Mouse (Mus musculus) forebrain, postnatal 0 days (tissue): ENCODE data around the gene Ist1. TPM values are rescaled to one million over a fixed set of nuclear protein-coding genes. Genes with fewer than 3 reads are reported as not detected.

Experiments used
- ATAC-seq: fragments of 200-750 bp; cut with Nextera tagmentation; 2 replicates; pipeline ENCODE4 v1.8.0; 2017; ENCODE audit warnings: mild to moderate bottlenecking, moderate library complexity
- DNase-seq: peaks from one replicate; pipeline ENCODE4 v3.0.0-alpha.2; 2015
- H3K27ac ChIP-seq: fragments of 300-500 bp; sonication (generic); 2 replicates; pipeline ENCODE4 v1.5.1; 2014; ENCODE audit warnings: low read depth, mild to moderate bottlenecking, antibody characterized with exemption, low read length, moderate library complexity, mixed read lengths
- H3K27me3 ChIP-seq: fragments of 300-500 bp; sonication (generic); 2 replicates; pipeline ENCODE4 v1.6.1; 2014; ENCODE audit warnings: mild to moderate bottlenecking, low read length, mixed read lengths; ENCODE audit not compliant: insufficient read depth
- H3K36me3 ChIP-seq: fragments of 300-500 bp; sonication (generic); 2 replicates; pipeline ENCODE4 v1.6.1; 2014; ENCODE audit warnings: mild to moderate bottlenecking, moderate library complexity; ENCODE audit not compliant: insufficient read depth
- H3K4me1 ChIP-seq: fragments of 300-500 bp; sonication (generic); 2 replicates; pipeline ENCODE4 v1.6.1; 2014; ENCODE audit warnings: antibody characterized with exemption; ENCODE audit not compliant: insufficient read depth
- H3K4me2 ChIP-seq: fragments of 300-500 bp; sonication (generic); 2 replicates; pipeline ENCODE4 v1.6.1; 2014; ENCODE audit warnings: low read depth, mild to moderate bottlenecking, moderate library complexity
- H3K4me3 ChIP-seq: fragments of 300-500 bp; sonication (generic); 2 replicates; pipeline ENCODE4 v1.5.1; 2014; ENCODE audit warnings: low read depth, low read length, mixed read lengths
- H3K9ac ChIP-seq: fragments of 300-500 bp; sonication (generic); 2 replicates; pipeline ENCODE4 v1.6.1; 2014; ENCODE audit warnings: mild to moderate bottlenecking
- H3K9me3 ChIP-seq: fragments of 300-500 bp; sonication (generic); 2 replicates; pipeline ENCODE4 v1.6.1; 2016; ENCODE audit warnings: low read length
- CTCF ChIP-seq: sonication (generic); IDR thresholded peaks from 2 replicates; pipeline ENCODE4 v1.5.1; 2016; ENCODE audit warnings: antibody characterized with exemption, control low read depth, low read depth
- WGBS: fragments of 180-500 bp; shearing (Covaris S2); extraction: QIAGEN DNeasy Blood & Tissue Kit; methylation state at CpG from one replicate; pipeline ENCODE4 v1.1.7; 2014; 5-methylcytosine and 5-hydroxymethylcytosine counted together
- polyA plus RNA-seq: library from polyadenylated mRNA; unstranded; fragments of >200 nt; fragmentation: Nextera tagmentation; extraction: Ambion mirVana; gene quantifications from 2 replicates; pipeline ENCODE4 v1.2.1, GENCODE M21; 2015
- total RNA-seq: library from RNA; depleted of rRNA; stranded (reverse); fragments of >200 nt; gene quantifications from 2 replicates; pipeline ENCODE4 v1.2.3, GENCODE M21; 2014

Ist1 gene
- total and polyA plus RNA-seq, 2 experiments from 2014 or later = 110 to 139 TPM

DNA sequence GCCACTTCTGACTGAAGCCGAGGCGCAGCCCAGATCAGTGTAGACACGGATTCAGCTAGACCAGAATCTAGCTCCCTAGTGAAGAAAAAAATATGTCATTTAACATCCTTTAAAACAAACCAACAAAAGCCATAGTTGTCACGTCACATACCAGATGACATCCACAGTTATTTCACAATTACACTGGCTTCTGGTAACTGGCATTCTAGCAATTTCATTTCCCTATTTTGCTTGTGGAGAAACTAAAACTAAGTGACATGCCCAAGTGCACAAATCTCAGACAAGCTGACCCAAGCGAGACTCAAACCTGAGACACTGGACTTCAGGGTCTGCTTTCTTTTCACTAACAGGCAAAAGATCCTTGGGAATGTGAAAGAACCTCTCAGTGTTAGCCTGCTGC is 10.9 kb downstream of the Ist1 start:
- 93% methylated on average over 5 of the region's 5 CpGs for WGBS
- H3K9me3 ChIP-seq = no peaks in the 10 kb centered on the region
- H3K36me3 ChIP-seq = peaks cover 51% of the 10 kb centered on the region

DNA sequence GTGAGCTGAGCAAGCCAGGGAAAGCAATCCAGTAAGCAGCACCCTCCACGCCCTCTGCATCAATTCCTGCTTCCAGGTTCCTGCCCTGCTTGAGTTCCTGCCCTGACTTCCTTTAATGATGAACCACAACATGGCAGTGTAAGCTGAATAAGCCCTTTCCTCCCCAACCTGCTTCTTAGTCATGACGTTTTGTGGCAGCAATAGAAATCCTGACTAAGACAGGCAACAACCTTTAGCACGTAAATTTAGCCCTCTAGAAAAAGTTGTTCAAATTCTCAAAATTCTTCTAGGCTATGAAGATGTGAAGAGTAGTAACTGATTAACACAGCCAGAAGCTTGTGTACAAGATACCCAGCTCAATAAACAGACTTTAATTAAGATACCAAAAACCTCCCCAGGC is 11.5 kb downstream of the Ist1 start:
- ATAC-seq = no peak
- 89% methylated on average over 3 of the region's 3 CpGs for WGBS

More for the DNA sequence above, 10.9 kb downstream of the Ist1 start:
- ATAC-seq (no peak), DNase-seq (no peak)
- Histone ChIP-seq H3K27me3 (no peaks in the 10 kb centered on the region), H3K9ac (no peak overlapping the region), H3K4me2 (no peak overlapping the region), H3K4me3 (no peak overlapping the region), H3K27ac (no peak overlapping the region), H3K4me1 (no peaks in the 10 kb centered on the region)
- TF ChIP-seq CTCF = no peak

GRCm38 (mm10) chr8:109675896-109676643 is 17.0 kb downstream of the Ist1 start:
- Histone ChIP-seq H3K36me3 (peaks cover 88% of the 10 kb centered on the region), H3K9me3 (no peaks in the 10 kb centered on the region), H3K27me3 (no peaks in the 10 kb centered on the region), H3K4me1 (no peaks in the 10 kb centered on the region), H3K9ac (no peak overlapping the region), H3K4me3 (no peak overlapping the region), H3K27ac (no peak overlapping the region), H3K4me2 (no peak overlapping the region)
- no peak for DNase-seq
- 96% methylated on average over 9 of the region's 9 CpGs for WGBS
- no peak for ATAC-seq
- TF ChIP-seq CTCF = no peak

More for the DNA sequence above, 11.5 kb downstream of the Ist1 start:
- no peak overlapping the region for H3K9ac ChIP-seq
- H3K4me2 ChIP-seq = no peak overlapping the region
- no peak overlapping the region for H3K4me3 ChIP-seq
- TF ChIP-seq CTCF = no peak
- H3K27ac ChIP-seq = no peak overlapping the region
- no peak for DNase-seq
- H3K27me3 ChIP-seq = no peaks in the 10 kb centered on the region
- no peaks in the 10 kb centered on the region for H3K4me1 ChIP-seq
- no peaks in the 10 kb centered on the region for H3K9me3 ChIP-seq
- H3K36me3 ChIP-seq = peaks cover 56% of the 10 kb centered on the region

DNA sequence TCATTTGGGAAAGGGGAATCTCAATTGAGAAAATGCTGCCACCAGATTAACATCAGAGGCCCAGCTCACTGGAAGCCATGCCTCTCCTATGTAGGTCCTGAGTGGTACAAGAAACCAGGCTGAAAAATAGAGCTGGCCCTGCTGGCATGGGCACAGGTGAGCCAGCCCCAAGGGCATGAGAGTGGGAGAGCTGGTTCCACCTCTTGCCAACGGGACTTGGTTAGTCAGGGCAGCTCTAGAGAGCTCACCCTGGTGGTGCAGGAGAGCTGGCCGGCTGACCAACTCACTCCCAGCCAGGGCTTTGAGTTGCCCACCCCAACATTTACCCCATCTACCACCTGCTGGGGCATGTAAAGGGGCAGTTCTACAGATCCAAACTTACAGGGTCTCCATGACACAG is 19.5 kb downstream of the Ist1 start:
- no peak overlapping the region for H3K9ac ChIP-seq
- 85% methylated on average over 2 of the region's 2 CpGs for WGBS
- ATAC-seq (no peak), DNase-seq (no peak)
- no peak overlapping the region for H3K4me2 ChIP-seq
- H3K27me3 ChIP-seq = no peaks in the 10 kb centered on the region
- no peaks in the 10 kb centered on the region for H3K9me3 ChIP-seq
- H3K4me1 ChIP-seq = no peaks in the 10 kb centered on the region
- TF ChIP-seq CTCF = no peak
- H3K27ac ChIP-seq = no peak overlapping the region
- H3K4me3 ChIP-seq = no peak overlapping the region
- H3K36me3 ChIP-seq = peaks cover 85% of the 10 kb centered on the region

- no peak overlapping the region for H3K27ac ChIP-seq
- TF ChIP-seq CTCF = no peak
- H3K36me3 ChIP-seq = peaks cover 83% of the 10 kb centered on the region
- DNase-seq = no peak
- H3K9me3 ChIP-seq = no peaks in the 10 kb centered on the region
- no peaks in the 10 kb centered on the region for H3K27me3 ChIP-seq
- 76% methylated on average over 5 of the region's 5 CpGs for WGBS
- ATAC-seq = no peak
- H3K4me2 ChIP-seq = no peak overlapping the region
- no peaks in the 10 kb centered on the region for H3K4me1 ChIP-seq
- no peak overlapping the region for H3K9ac ChIP-seq
- H3K4me3 ChIP-seq = no peak overlapping the region
Observed at GRCm38 (mm10) chr8:109672656-109673055, 20.4 kb downstream of the Ist1 start.

DNA sequence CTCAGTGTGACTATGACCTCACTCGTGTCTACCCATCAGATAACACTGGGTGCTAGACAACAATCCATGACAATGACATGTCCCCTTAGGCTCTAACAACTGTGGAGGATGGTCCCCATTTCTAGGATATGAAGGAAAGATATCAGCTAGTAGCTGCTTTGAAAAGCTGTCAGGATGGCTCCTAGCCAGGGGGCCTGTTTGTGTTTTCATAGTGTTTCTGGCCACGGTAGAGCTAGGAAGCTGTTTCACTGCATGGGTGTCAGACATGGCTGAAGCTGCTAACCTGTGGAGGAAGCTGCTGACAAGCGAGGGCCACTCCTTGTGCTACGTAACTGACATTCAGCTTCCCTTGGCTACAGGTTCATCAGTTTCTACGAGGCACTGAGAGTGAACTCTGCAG is 26.4 kb downstream of the Ist1 start:
- Histone ChIP-seq H3K4me3 (no peak overlapping the region), H3K36me3 (peaks cover 43% of the 10 kb centered on the region), H3K4me1 (no peaks in the 10 kb centered on the region), H3K27ac (no peak overlapping the region), H3K9me3 (no peaks in the 10 kb centered on the region), H3K4me2 (no peak overlapping the region), H3K27me3 (no peaks in the 10 kb centered on the region), H3K9ac (no peak overlapping the region)
- ATAC-seq (no peak), DNase-seq (no peak)
- WGBS = 77% methylated on average over 5 of the region's 5 CpGs
- TF ChIP-seq CTCF = no peak

- H3K36me3 ChIP-seq = peaks cover 11% of the 10 kb centered on the region
- TF ChIP-seq CTCF = no peak
- no peaks in the 10 kb centered on the region for H3K9me3 ChIP-seq
- no peak overlapping the region for H3K27ac ChIP-seq
- no peaks in the 10 kb centered on the region for H3K4me1 ChIP-seq
- DNase-seq = no peak
- H3K4me2 ChIP-seq = no peak overlapping the region
- no peak overlapping the region for H3K9ac ChIP-seq
- H3K4me3 ChIP-seq = no peak overlapping the region
- ATAC-seq = no peak
- no peaks in the 10 kb centered on the region for H3K27me3 ChIP-seq
- WGBS = 84% methylated on average over 3 of the region's 3 CpGs
Observed at GRCm38 (mm10) chr8:109662328-109662727, 30.7 kb downstream of the Ist1 start.
